Mouse (Mus musculus) T-helper 17 cell (primary cell): ENCODE results near the gene Gm20431.

Experiments
- in situ Hi-C, 2 experiments: fragments of 300-600 bp; cut with MboI, MseI; formaldehyde crosslinking; loops; 1 replicate in 1 of 2; 2 replicates in 1 of 2; pipeline ENCODE4 v1.15.1; 2025; ENCODE audit warnings: high pct_unique_total_duplicates in 2 of 2

Gene Gm20431

GRCm38 (mm10) chr2:167661270-167662203 lies at the start of gene Gm20431:
Gene Gm20431 (minus strand): TSS chr2:167661496.
- in situ Hi-C loops = no loop called here

GRCm38 (mm10) chr2:167710574-167710973 lies 49.3 kb upstream of the Gm20431 start:
- in situ Hi-C loops = no loop called here

- in situ Hi-C loops = no loop called here
These were observed 48.7 kb upstream of the Gm20431 start for GRCm38 (mm10) chr2:167709969-167710368.

- in situ Hi-C loops = no loop called here
These were observed 47.1 kb upstream of the Gm20431 start for GRCm38 (mm10) chr2:167708373-167708772.

- in situ Hi-C loops = no loop called here
These were observed 45.1 kb upstream of the Gm20431 start for GRCm38 (mm10) chr2:167706183-167706939.

GRCm38 (mm10) chr2:167704409-167704808 lies 43.1 kb upstream of the Gm20431 start:
- in situ Hi-C loops = no loop called here

- in situ Hi-C loops = no loop called here
These were observed 40.8 kb upstream of the Gm20431 start for GRCm38 (mm10) chr2:167702126-167702525.

- in situ Hi-C loops = no loop called here
These were observed 40.2 kb upstream of the Gm20431 start for GRCm38 (mm10) chr2:167701472-167701871.

GRCm38 (mm10) chr2:167700018-167700417 lies 38.7 kb upstream of the Gm20431 start:
- in situ Hi-C loops = no loop called here

- in situ Hi-C loops = no loop called here
These were observed 36.6 kb upstream of the Gm20431 start for GRCm38 (mm10) chr2:167697902-167698301.

GRCm38 (mm10) chr2:167696143-167696542 lies 34.8 kb upstream of the Gm20431 start:
- in situ Hi-C loops = no loop called here

- in situ Hi-C loops = no loop called here
These were observed 34.2 kb upstream of the Gm20431 start for GRCm38 (mm10) chr2:167695491-167695890.

- in situ Hi-C loops = no loop called here
These were observed 33.7 kb upstream of the Gm20431 start for GRCm38 (mm10) chr2:167694963-167695362.

GRCm38 (mm10) chr2:167694244-167694643 lies 32.9 kb upstream of the Gm20431 start:
- in situ Hi-C loops = no loop called here

- in situ Hi-C loops = no loop called here
These were observed 32.2 kb upstream of the Gm20431 start for GRCm38 (mm10) chr2:167693540-167693939.

- in situ Hi-C loops = no loop called here
These were observed 31.5 kb upstream of the Gm20431 start for GRCm38 (mm10) chr2:167692831-167693230.

- in situ Hi-C loops = no loop called here
These were observed 30.8 kb upstream of the Gm20431 start for GRCm38 (mm10) chr2:167691871-167692661.

GRCm38 (mm10) chr2:167691410-167691809 lies 30.1 kb upstream of the Gm20431 start:
- in situ Hi-C loops = no loop called here

GRCm38 (mm10) chr2:167690962-167691311 lies 29.6 kb upstream of the Gm20431 start:
- in situ Hi-C loops = no loop called here

GRCm38 (mm10) chr2:167690219-167690961 lies 29.1 kb upstream of the Gm20431 start:
- in situ Hi-C loops = no loop called here
